Mouse (Mus musculus): ENCODE measurements around the gene Arf6. TPM values are rescaled to one million over a fixed set of nuclear protein-coding genes. Genes with fewer than 3 reads are reported as not detected.

Gene Arf6
- polyA plus RNA-seq, 1 experiment = 652 TPM

DNA sequence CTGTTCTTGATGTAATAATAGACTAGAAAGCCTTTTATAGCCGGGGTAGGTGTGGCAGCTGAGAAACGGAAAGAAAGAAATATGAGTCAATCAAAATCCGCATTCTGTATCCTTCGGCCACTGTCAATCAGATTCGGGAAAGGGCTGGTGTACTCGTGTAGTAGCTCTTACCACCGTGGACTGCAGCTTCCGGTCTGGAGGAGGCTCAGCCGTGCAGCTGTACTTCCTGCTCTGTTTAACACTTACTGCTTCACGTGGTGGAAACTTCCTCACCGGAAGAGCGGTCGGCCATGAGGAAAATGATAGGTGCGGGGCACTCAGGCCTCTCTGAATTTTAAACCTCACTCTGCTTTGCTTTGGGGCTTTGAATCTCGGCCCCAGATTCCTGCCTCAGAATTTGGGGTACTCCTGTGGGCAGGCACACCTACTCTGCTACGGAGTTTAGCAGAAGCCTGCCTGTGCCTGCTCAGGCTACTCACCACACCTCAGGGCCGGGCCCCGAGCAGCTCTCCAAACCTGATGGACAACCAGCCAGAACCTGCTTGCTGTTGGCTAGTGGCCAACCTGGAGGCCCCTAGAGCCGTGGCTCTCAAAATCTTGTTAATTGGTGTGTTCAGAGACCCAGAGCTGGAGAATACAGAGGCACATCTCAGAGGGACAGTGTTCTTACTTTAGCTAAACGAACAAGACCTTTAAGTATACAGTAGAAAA, 51.0 kb downstream of the Arf6 start:
- 55% methylated on average over 20 of the region's 20 CpGs for WGBS
- peak overlapping the region; percentile 32; the same call in 1 of the 2 replicates for H3K27ac ChIP-seq (ENCODE audit: insufficient read depth, low read depth, low read length)
- peaks cover 9% of the 10 kb centered on the region for H3K4me1 ChIP-seq (ENCODE audit: control insufficient read depth, insufficient read depth, insufficient read length, low read length)
- TF ChIP-seq CTCF (IDR thresholded peaks at IDR 0.05; ENCODE audit: extremely low read depth, insufficient read length, insufficient replicate concordance, low read depth, low read length) = no peak
- no peak for TF ChIP-seq POLR2A (IDR thresholded peaks at IDR 0.05; ENCODE audit: low read depth, low read length)
- H3K36me3 ChIP-seq (ENCODE audit: control insufficient read depth, insufficient read depth, low read length) = no peaks in the 10 kb centered on the region
- H3K27me3 ChIP-seq (ENCODE audit: control insufficient read depth, insufficient read depth, low read length) = no peaks in the 10 kb centered on the region
- H3K4me3 ChIP-seq (ENCODE audit: low read depth, low read length) = no peak overlapping the region; the same call in 1 of the 2 replicates

Other genes starting within 250 kb of the Arf6 start
- 1,257 and 1,611 TPM in 2 replicates for gene Rps29, start 213.0 kb upstream of the Arf6 start, polyA plus RNA-seq (2012; rRNA removed)
- 0.60 and 0.90 TPM in 2 replicates for gene Lrr1, start 203.3 kb upstream of the Arf6 start, polyA plus RNA-seq (2012; rRNA removed)
- 59.3 and 66.4 TPM in 2 replicates for gene Rpl36al, start 188.1 kb upstream of the Arf6 start, polyA plus RNA-seq (2012; rRNA removed)
- gene Mgat2, start 188.0 kb upstream of the Arf6 start, polyA plus RNA-seq (2012; rRNA removed) = 19.1 and 20.6 TPM in 2 replicates
- 0.51 and 1.6 TPM in 2 replicates for gene Gm49383, start 175.0 kb upstream of the Arf6 start, polyA plus RNA-seq (2012; rRNA removed)
- 0.50 and 0.93 TPM in 2 replicates for gene Dnaaf2, start 173.7 kb upstream of the Arf6 start, polyA plus RNA-seq (2012; rRNA removed)
- gene Gm49384, start 167.9 kb upstream of the Arf6 start, polyA plus RNA-seq (2012; rRNA removed) = not detected in 2 replicates
- gene Pole2, start 144.0 kb upstream of the Arf6 start, polyA plus RNA-seq (2012; rRNA removed) = 0.95 and 3.4 TPM in 2 replicates
- gene Klhdc1, start 131.0 kb upstream of the Arf6 start, polyA plus RNA-seq (2012; rRNA removed) = 0.08 and 2.6 TPM in 2 replicates
- gene Klhdc2, start 75.5 kb upstream of the Arf6 start, polyA plus RNA-seq (2012; rRNA removed) = 18.9 and 22.6 TPM in 2 replicates
- 0.20 and 0.71 TPM in 2 replicates for gene Nemf, start 15.0 kb upstream of the Arf6 start, polyA plus RNA-seq (2012; rRNA removed)
- 1.9 and 5.4 TPM in 2 replicates for gene Gm9887, start 308 bp downstream of the Arf6 start, polyA plus RNA-seq (2012; rRNA removed)
- gene Vcpkmt, start 210.9 kb downstream of the Arf6 start, polyA plus RNA-seq (2012; rRNA removed) = 4.4 and 7.6 TPM in 2 replicates